Mouse (Mus musculus) olfactory bulb, adult 2 months (tissue): ENCODE measurements around the gene Ncoa7.

Experiments
- CTCF ChIP-seq: fragments of 200-500 bp; IDR thresholded peaks from 2 replicates; pipeline ENCODE4 v1.5.1; 2012; ENCODE audit warnings: low read depth, mild to moderate bottlenecking, low read length, moderate library complexity; ENCODE audit not compliant: insufficient read depth
- POLR2A ChIP-seq: fragments of 200-500 bp; IDR thresholded peaks from 2 replicates; pipeline ENCODE4 v1.6.1; 2012; ENCODE audit warnings: mild to moderate bottlenecking, low read depth, low read length, moderate library complexity; ENCODE audit not compliant: insufficient read depth

DNA sequence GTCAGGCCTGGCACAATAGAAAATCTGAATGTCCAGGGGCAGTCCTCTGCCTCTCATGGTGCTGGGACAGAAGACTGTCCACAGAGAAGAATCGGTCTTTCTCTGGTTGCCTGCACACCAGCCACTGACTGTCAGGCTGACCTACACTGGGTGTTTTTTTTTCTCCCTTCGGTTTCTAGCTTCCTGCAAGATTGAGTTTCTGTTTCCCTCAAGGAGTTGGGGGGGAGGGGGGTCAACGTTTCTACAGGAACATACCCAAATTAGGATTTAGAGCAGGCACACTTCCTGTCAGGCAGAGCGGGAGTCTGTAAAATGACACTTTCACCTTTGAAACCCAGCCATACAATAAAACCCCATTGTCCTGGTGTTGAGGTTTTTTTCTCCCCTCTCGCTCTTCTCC, 147.5 kb downstream of the Ncoa7 start:
- TF ChIP-seq CTCF, result no peak
- no peak for TF ChIP-seq POLR2A
